Mouse (Mus musculus) thymus, adult 2 months (tissue): Measurements from ENCODE around the gene Sptbn1. TPM values are rescaled to one million over a fixed set of nuclear protein-coding genes. Genes with fewer than 3 reads are reported as not detected.
A peak's percentile ranks its signal among the peaks of the same experiment; 100 is the strongest.

Source experiments
- DNase-seq: peaks from one replicate; pipeline ENCODE4 v3.0.0; 2021
- H3K27ac ChIP-seq: fragments of 200-500 bp; 2 replicates; pipeline ENCODE4 v1.5.1; 2012; ENCODE audit warnings: low read length, control low read depth; ENCODE audit not compliant: control insufficient read depth, insufficient read depth
- H3K27me3 ChIP-seq: fragments of 200-500 bp; 2 replicates; pipeline ENCODE4 v1.6.1; 2012; ENCODE audit warnings: mild to moderate bottlenecking, low read length, moderate library complexity, mixed read lengths; ENCODE audit not compliant: control insufficient read depth, insufficient read depth
- H3K36me3 ChIP-seq: fragments of 200-500 bp; 2 replicates; pipeline ENCODE4 v1.6.1; 2012; ENCODE audit warnings: mild to moderate bottlenecking, low read length, moderate library complexity; ENCODE audit not compliant: control insufficient read depth, insufficient read depth
- H3K4me1 ChIP-seq: fragments of 200-500 bp; replicated peaks from 2 replicates; pipeline ENCODE4 v1.6.1; 2012; ENCODE audit warnings: low read length; ENCODE audit not compliant: control insufficient read depth, insufficient read depth
- H3K4me3 ChIP-seq: fragments of 200-500 bp; 2 replicates; pipeline ENCODE4 v1.5.1; 2012; ENCODE audit warnings: mild to moderate bottlenecking, low read length, control low read depth, moderate library complexity; ENCODE audit not compliant: control insufficient read depth, insufficient read depth
- CTCF ChIP-seq: fragments of 200-500 bp; IDR thresholded peaks from 2 replicates; pipeline ENCODE4 v1.5.1; 2012; ENCODE audit warnings: mild to moderate bottlenecking, control low read depth, low read length, moderate library complexity, borderline replicate concordance; ENCODE audit not compliant: control insufficient read depth, poor library complexity, insufficient read depth; ENCODE audit errors: extremely low read depth
- POLR2A ChIP-seq: fragments of 200-500 bp; IDR thresholded peaks from 2 replicates; pipeline ENCODE4 v1.6.1; 2012; ENCODE audit warnings: mild to moderate bottlenecking, low read length, control low read depth, moderate library complexity; ENCODE audit not compliant: control insufficient read depth, poor library complexity, insufficient read depth; ENCODE audit errors: extremely low read depth
- WGBS: fragments of 180-500 bp; shearing (Covaris S2); methylation state at CpG from one replicate; pipeline ENCODE4 v1.1.7; 2018; 5-methylcytosine and 5-hydroxymethylcytosine counted together
- polyA plus RNA-seq: library from polyadenylated mRNA; depleted of rRNA; stranded (reverse); fragments of >200 nt; gene quantifications from 2 replicates; pipeline ENCODE4 v1.2.3, GENCODE M21; 2012

The Sptbn1 gene
- polyA plus RNA-seq, 1 experiment: 48.5 TPM

GRCm38 (mm10) chr11:30233946-30234345, 34.0 kb downstream of the Sptbn1 start:
- Histone ChIP-seq H3K36me3 (no peaks in the 10 kb centered on the region), H3K27ac (no peak overlapping the region)
- WGBS: 92% methylated on average over 4 of the region's 4 CpGs

GRCm38 (mm10) chr11:30232082-30232481, 35.9 kb downstream of the Sptbn1 start:
- no peak for DNase-seq
- Histone ChIP-seq H3K36me3 (no peaks in the 10 kb centered on the region), H3K27ac (no peak overlapping the region), H3K4me3 (no peak overlapping the region), H3K4me1 (no peaks in the 10 kb centered on the region), H3K27me3 (no peaks in the 10 kb centered on the region)
- 92% methylated on average over 2 of the region's 2 CpGs for WGBS
- TF ChIP-seq CTCF (no peak), POLR2A (no peak)

More at GRCm38 (mm10) chr11:30233946-30234345, 34.0 kb downstream of the Sptbn1 start:
- Histone ChIP-seq H3K4me3 (no peak overlapping the region), H3K27me3 (no peaks in the 10 kb centered on the region), H3K4me1 (no peaks in the 10 kb centered on the region)
- DNase-seq: no peak
- TF ChIP-seq POLR2A: no peak
- no peak for TF ChIP-seq CTCF

GRCm38 (mm10) chr11:30231336-30231735, 36.6 kb downstream of the Sptbn1 start:
- WGBS: 62% methylated on average over 3 of the region's 3 CpGs

GRCm38 (mm10) chr11:30230330-30230771, 37.6 kb downstream of the Sptbn1 start:
- no peaks in the 10 kb centered on the region for H3K4me1 ChIP-seq
- WGBS: 96% methylated on average over 4 of the region's 4 CpGs

More at GRCm38 (mm10) chr11:30231336-30231735, 36.6 kb downstream of the Sptbn1 start:
- no peak overlapping the region for H3K27ac ChIP-seq
- no peak for TF ChIP-seq POLR2A
- no peak for TF ChIP-seq CTCF
- no peaks in the 10 kb centered on the region for H3K4me1 ChIP-seq
- H3K36me3 ChIP-seq: no peaks in the 10 kb centered on the region
- no peak for DNase-seq
- H3K27me3 ChIP-seq: no peaks in the 10 kb centered on the region
- H3K4me3 ChIP-seq: no peak overlapping the region

GRCm38 (mm10) chr11:30226756-30227155, 41.2 kb downstream of the Sptbn1 start:
- no peak for DNase-seq
- WGBS: 100% methylated on average over 2 of the region's 2 CpGs
- H3K36me3 ChIP-seq: no peaks in the 10 kb centered on the region
- TF ChIP-seq POLR2A (no peak), CTCF (no peak)
- H3K27ac ChIP-seq: no peak overlapping the region
- no peaks in the 10 kb centered on the region for H3K27me3 ChIP-seq
- no peaks in the 10 kb centered on the region for H3K4me1 ChIP-seq
- no peak overlapping the region for H3K4me3 ChIP-seq

More at GRCm38 (mm10) chr11:30230330-30230771, 37.6 kb downstream of the Sptbn1 start:
- Histone ChIP-seq H3K4me3 (no peak overlapping the region), H3K27me3 (no peaks in the 10 kb centered on the region), H3K36me3 (no peaks in the 10 kb centered on the region), H3K27ac (no peak overlapping the region)
- DNase-seq: no peak
- TF ChIP-seq CTCF: no peak
- TF ChIP-seq POLR2A: no peak

- no peak for DNase-seq
- no peaks in the 10 kb centered on the region for H3K27me3 ChIP-seq
- H3K27ac ChIP-seq: no peak overlapping the region
- no peaks in the 10 kb centered on the region for H3K4me1 ChIP-seq
- TF ChIP-seq POLR2A (no peak), CTCF (no peak)
- H3K36me3 ChIP-seq: no peaks in the 10 kb centered on the region
- H3K4me3 ChIP-seq: no peak overlapping the region
These were observed 43.4 kb downstream of the Sptbn1 start for GRCm38 (mm10) chr11:30224599-30224998.

- WGBS: 20% methylated on average over 2 of the region's 2 CpGs
- Histone ChIP-seq H3K27ac (no peak overlapping the region), H3K4me3 (no peak overlapping the region), H3K4me1 (no peaks in the 10 kb centered on the region), H3K36me3 (no peaks in the 10 kb centered on the region), H3K27me3 (no peaks in the 10 kb centered on the region)
- no peak for TF ChIP-seq CTCF
- TF ChIP-seq POLR2A: no peak
- peak; percentile 44 for DNase-seq
These were observed 45.3 kb downstream of the Sptbn1 start for GRCm38 (mm10) chr11:30222636-30223035.
